Mouse (Mus musculus): ENCODE results near the gene Wdr34. TPM values are rescaled to one million over a fixed set of nuclear protein-coding genes. Genes with fewer than 3 reads are reported as not detected.
"Not testable (repeated sequence)": the region's sequence is repeated elsewhere in the genome, so short reads cannot be mapped to it uniquely, and the experiment has no call there.

The Wdr34 gene
- polyA plus RNA-seq, 1 experiment from 2014 or later, result 5.7 TPM

DNA sequence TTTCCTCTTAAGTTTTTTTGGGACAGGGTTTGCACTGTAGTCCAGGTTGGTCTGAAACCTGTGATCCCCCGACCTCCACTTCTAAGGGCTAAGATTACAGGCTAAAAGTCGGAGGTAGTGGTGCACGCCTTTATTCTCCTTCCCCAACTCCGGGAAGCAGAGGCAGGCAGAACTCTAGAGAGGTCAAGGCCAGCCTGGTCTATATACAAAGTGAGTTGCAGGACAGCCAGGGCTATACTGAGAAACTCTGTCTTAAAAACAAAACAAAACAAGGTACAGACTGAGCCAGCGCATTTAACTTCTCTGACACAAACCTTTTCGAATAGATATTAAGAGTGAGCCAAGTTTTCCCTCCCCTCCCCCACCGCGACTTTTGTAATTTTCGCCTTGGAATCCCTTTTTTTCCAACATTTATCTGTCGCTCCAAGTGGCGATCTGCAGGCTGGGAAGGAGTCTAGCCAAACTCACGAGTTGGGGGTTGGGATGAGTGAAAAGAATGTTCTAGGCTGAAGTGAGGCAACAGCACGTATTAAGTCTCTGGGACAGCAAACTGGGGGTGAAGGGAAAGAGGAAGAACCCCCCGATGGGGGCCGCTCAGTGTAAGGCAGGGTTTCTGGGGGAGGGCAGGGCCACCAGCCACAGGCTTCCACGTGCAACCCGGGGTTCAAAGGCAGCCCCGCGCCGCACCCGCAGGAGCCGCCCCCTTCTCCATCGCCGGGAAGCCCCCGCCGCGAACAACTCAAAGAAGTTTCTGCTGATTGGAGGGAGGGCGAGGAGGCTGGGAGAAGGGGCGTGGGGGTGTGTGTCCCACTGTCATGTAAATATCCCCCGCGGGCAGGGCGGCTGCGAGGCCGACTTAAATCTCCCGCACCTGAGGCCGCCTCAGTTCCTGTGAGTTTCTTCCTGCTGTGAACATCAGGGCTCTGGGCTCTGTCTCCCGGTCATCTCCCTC lies 12.8 kb upstream of the Wdr34 start:
- H3K4me3 ChIP-seq (ENCODE audit: low read depth, low read length), result peak overlapping the region; percentile 80
- ATAC-seq (ENCODE audit: low read depth), result no peak
- WGBS (ENCODE audit: insufficient replicate concordance), result 5% methylated on average over 34 of the region's 37 CpGs
- peaks cover 45% of the 10 kb centered on the region for H3K4me1 ChIP-seq (ENCODE audit: control insufficient read depth, low read depth, low read length)
- H3K27me3 ChIP-seq (ENCODE audit: control insufficient read depth, insufficient read depth, low read depth, low read length), result no peaks in the 10 kb centered on the region
- no peaks in the 10 kb centered on the region for H3K36me3 ChIP-seq (ENCODE audit: control insufficient read depth, insufficient read depth)
- H3K9ac ChIP-seq (ENCODE audit: low read depth, low read length), result peak overlapping the region; percentile 81
- H3K9me3 ChIP-seq (replicated peaks; ENCODE audit: control insufficient read depth, low read length), result no peaks in the 10 kb centered on the region
- peak overlapping the region; percentile 92 for H3K27ac ChIP-seq (ENCODE audit: low read length)
- H3K4me2 ChIP-seq (ENCODE audit: low read depth, low read length), result peak overlapping the region; percentile 100

GRCm38 (mm10) chr2:30058418-30058817 lies 9.7 kb upstream of the Wdr34 start:
- no peak overlapping the region for H3K9ac ChIP-seq (ENCODE audit: low read depth, low read length)
- no peaks in the 10 kb centered on the region for H3K36me3 ChIP-seq (ENCODE audit: control insufficient read depth, insufficient read depth)
- no peak overlapping the region for H3K4me2 ChIP-seq (ENCODE audit: low read depth, low read length)
- no peak for ATAC-seq (ENCODE audit: low read depth)
- H3K27ac ChIP-seq (ENCODE audit: low read length), result no peak overlapping the region
- peaks cover 21% of the 10 kb centered on the region for H3K4me1 ChIP-seq (ENCODE audit: control insufficient read depth, low read depth, low read length)
- H3K4me3 ChIP-seq (ENCODE audit: low read depth, low read length), result no peak overlapping the region
- H3K9me3 ChIP-seq (replicated peaks; ENCODE audit: control insufficient read depth, low read length), result no peaks in the 10 kb centered on the region
- 66% methylated on average over 5 of the region's 5 CpGs for WGBS (ENCODE audit: insufficient replicate concordance)
- peaks cover 2% of the 10 kb centered on the region for H3K27me3 ChIP-seq (ENCODE audit: control insufficient read depth, insufficient read depth, low read depth, low read length)

GRCm38 (mm10) chr2:30057223-30057904 lies 8.7 kb upstream of the Wdr34 start, which contains the start of gene Set:
Set (plus strand) TSS chr2:30057378.
- H3K4me3 ChIP-seq (ENCODE audit: low read depth, low read length), result no peak within 1 kb of the TSS
- peak; percentile 53 for ATAC-seq (ENCODE audit: low read depth)
- no peaks in the 10 kb centered on the region for H3K9me3 ChIP-seq (replicated peaks; ENCODE audit: control insufficient read depth, low read length)
- peaks cover 12% of the 10 kb centered on the region for H3K4me1 ChIP-seq (ENCODE audit: control insufficient read depth, low read depth, low read length)
- 37% methylated on average over 11 of the region's 12 CpGs for WGBS (ENCODE audit: insufficient replicate concordance)
- H3K27me3 ChIP-seq (ENCODE audit: control insufficient read depth, insufficient read depth, low read depth, low read length), result peaks cover 2% of the 10 kb centered on the region
- no peak within 1 kb of the TSS for H3K9ac ChIP-seq (ENCODE audit: low read depth, low read length)
- H3K36me3 ChIP-seq (ENCODE audit: control insufficient read depth, insufficient read depth), result no peaks in the 10 kb centered on the region
- no peak within 1 kb of the TSS for H3K4me2 ChIP-seq (ENCODE audit: low read depth, low read length)
- H3K27ac ChIP-seq (ENCODE audit: low read length), result no peak within 1 kb of the TSS

DNA sequence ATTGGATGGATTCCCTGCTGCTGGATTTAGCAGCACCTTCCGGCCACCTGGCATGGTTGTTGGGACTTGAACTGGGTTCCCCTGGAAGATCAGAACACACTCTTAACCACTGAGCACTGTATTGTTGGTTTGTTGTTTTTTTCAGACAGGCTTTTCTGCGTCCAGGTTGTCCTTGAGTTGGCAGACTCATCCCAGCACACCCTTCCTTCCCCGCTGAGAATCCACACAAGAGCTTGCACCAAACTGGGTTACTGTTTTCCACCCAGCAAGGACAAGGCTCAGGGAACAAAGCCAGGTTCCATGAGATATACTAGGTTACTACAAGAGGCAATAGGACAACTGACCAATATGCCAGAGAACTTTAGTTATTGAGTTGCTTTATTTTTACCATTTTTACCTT lies 8.1 kb upstream of the Wdr34 start:
- Histone ChIP-seq H3K27ac (ENCODE audit: low read length) (no peak overlapping the region), H3K36me3 (ENCODE audit: control insufficient read depth, insufficient read depth) (no peaks in the 10 kb centered on the region), H3K9me3 (replicated peaks; ENCODE audit: control insufficient read depth, low read length) (no peaks in the 10 kb centered on the region), H3K9ac (ENCODE audit: low read depth, low read length) (no peak overlapping the region), H3K4me3 (ENCODE audit: low read depth, low read length) (no peak overlapping the region), H3K4me1 (ENCODE audit: control insufficient read depth, low read depth, low read length) (peaks cover 10% of the 10 kb centered on the region), H3K4me2 (ENCODE audit: low read depth, low read length) (no peak overlapping the region), H3K27me3 (ENCODE audit: control insufficient read depth, insufficient read depth, low read depth, low read length) (peaks cover 2% of the 10 kb centered on the region)
- ATAC-seq (ENCODE audit: low read depth), result no peak
- WGBS (ENCODE audit: insufficient replicate concordance), result 79% methylated on average over 3 of the region's 3 CpGs

GRCm38 (mm10) chr2:30055310-30055709 lies 6.6 kb upstream of the Wdr34 start:
- not testable (repeated sequence) for H3K36me3 ChIP-seq (ENCODE audit: control insufficient read depth, insufficient read depth); H3K4me3 ChIP-seq (ENCODE audit: low read depth, low read length); H3K27me3 ChIP-seq (ENCODE audit: control insufficient read depth, insufficient read depth, low read depth, low read length); ATAC-seq (ENCODE audit: low read depth); H3K9ac ChIP-seq (ENCODE audit: low read depth, low read length); H3K4me1 ChIP-seq (ENCODE audit: control insufficient read depth, low read depth, low read length); H3K9me3 ChIP-seq (replicated peaks; ENCODE audit: control insufficient read depth, low read length); H3K27ac ChIP-seq (ENCODE audit: low read length); H3K4me2 ChIP-seq (ENCODE audit: low read depth, low read length)
- 78% methylated on average over 3 of the region's 3 CpGs for WGBS (ENCODE audit: insufficient replicate concordance)

- H3K27me3 ChIP-seq (ENCODE audit: control insufficient read depth, insufficient read depth, low read depth, low read length), result peaks cover 2% of the 10 kb centered on the region
- peaks cover 9% of the 10 kb centered on the region for H3K4me1 ChIP-seq (ENCODE audit: control insufficient read depth, low read depth, low read length)
- no peak overlapping the region for H3K4me3 ChIP-seq (ENCODE audit: low read depth, low read length)
- no peak overlapping the region for H3K27ac ChIP-seq (ENCODE audit: low read length)
- 35% methylated on average over 6 of the region's 6 CpGs for WGBS (ENCODE audit: insufficient replicate concordance)
- H3K9me3 ChIP-seq (replicated peaks; ENCODE audit: control insufficient read depth, low read length), result no peaks in the 10 kb centered on the region
- no peak overlapping the region for H3K4me2 ChIP-seq (ENCODE audit: low read depth, low read length)
- no peak for ATAC-seq (ENCODE audit: low read depth)
- no peak overlapping the region for H3K9ac ChIP-seq (ENCODE audit: low read depth, low read length)
- no peaks in the 10 kb centered on the region for H3K36me3 ChIP-seq (ENCODE audit: control insufficient read depth, insufficient read depth)
Observed at GRCm38 (mm10) chr2:30051992-30052761, 3.5 kb upstream of the Wdr34 start.

DNA sequence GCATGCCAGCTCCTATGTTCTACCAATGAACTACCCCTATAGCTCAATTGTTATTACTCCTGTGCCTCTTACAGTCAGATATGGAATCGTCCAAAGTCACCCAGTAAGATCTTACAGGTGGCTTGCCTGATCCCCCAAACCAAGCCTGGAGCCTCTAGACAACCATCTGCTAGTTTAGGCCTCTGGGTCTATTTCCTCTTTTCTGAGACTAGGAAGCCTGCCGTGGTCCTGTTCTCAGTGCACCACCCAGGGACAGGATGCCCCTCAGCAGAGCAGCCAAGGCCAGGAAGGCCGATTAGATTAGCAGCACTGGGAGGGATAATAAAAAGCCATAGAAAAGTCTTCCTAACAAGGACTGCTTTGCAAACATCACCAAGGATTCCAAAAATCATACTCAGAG lies 1.1 kb upstream of the Wdr34 start:
- Histone ChIP-seq H3K4me3 (ENCODE audit: low read depth, low read length) (no peak overlapping the region), H3K4me1 (ENCODE audit: control insufficient read depth, low read depth, low read length) (peaks cover 9% of the 10 kb centered on the region), H3K4me2 (ENCODE audit: low read depth, low read length) (no peak overlapping the region), H3K9me3 (replicated peaks; ENCODE audit: control insufficient read depth, low read length) (no peaks in the 10 kb centered on the region), H3K36me3 (ENCODE audit: control insufficient read depth, insufficient read depth) (no peaks in the 10 kb centered on the region), H3K9ac (ENCODE audit: low read depth, low read length) (no peak overlapping the region), H3K27ac (ENCODE audit: low read length) (no peak overlapping the region), H3K27me3 (ENCODE audit: control insufficient read depth, insufficient read depth, low read depth, low read length) (peaks cover 2% of the 10 kb centered on the region)
- 24% methylated on average over 3 of the region's 3 CpGs for WGBS (ENCODE audit: insufficient replicate concordance)
- no peak for ATAC-seq (ENCODE audit: low read depth)

GRCm38 (mm10) chr2:30048101-30048501 lies 580 bp downstream of the Wdr34 start:
- Histone ChIP-seq H3K4me1 (ENCODE audit: control insufficient read depth, low read depth, low read length) (peaks cover 9% of the 10 kb centered on the region), H3K36me3 (ENCODE audit: control insufficient read depth, insufficient read depth) (no peaks in the 10 kb centered on the region), H3K9ac (ENCODE audit: low read depth, low read length) (peak overlapping the region; percentile 71), H3K27ac (ENCODE audit: low read length) (peak overlapping the region; percentile 89), H3K4me2 (ENCODE audit: low read depth, low read length) (peak overlapping the region; percentile 90), H3K9me3 (replicated peaks; ENCODE audit: control insufficient read depth, low read length) (no peaks in the 10 kb centered on the region), H3K27me3 (ENCODE audit: control insufficient read depth, insufficient read depth, low read depth, low read length) (no peaks in the 10 kb centered on the region), H3K4me3 (ENCODE audit: low read depth, low read length) (peak overlapping the region; percentile 74)
- WGBS (ENCODE audit: insufficient replicate concordance), result 39% methylated on average over 11 of the region's 11 CpGs
- ATAC-seq (ENCODE audit: low read depth), result no peak
